Mouse (Mus musculus): ENCODE measurements around the gene Tpra1. TPM values are rescaled to one million over a fixed set of nuclear protein-coding genes. Genes with fewer than 3 reads are reported as not detected.

The Tpra1 gene
- polyA plus RNA-seq, 1 experiment: 156 TPM

GRCm38 (mm10) chr6:88879471-88879870 is 22.6 kb upstream of the Tpra1 start:
- H3K4me1 ChIP-seq (ENCODE audit: control insufficient read depth, insufficient read depth, insufficient read length, low read length): peaks cover 3% of the 10 kb centered on the region; the same call in 1 of the 2 replicates
- 64% methylated on average over 4 of the region's 4 CpGs for WGBS
- no peak overlapping the region for H3K27ac ChIP-seq (ENCODE audit: insufficient read depth, low read depth, low read length)
- peaks cover 10% of the 10 kb centered on the region for H3K36me3 ChIP-seq (ENCODE audit: control insufficient read depth, insufficient read depth, low read length)
- H3K27me3 ChIP-seq (ENCODE audit: control insufficient read depth, insufficient read depth, low read length): peaks cover 7% of the 10 kb centered on the region; the same call in 1 of the 2 replicates
- TF ChIP-seq CTCF (IDR thresholded peaks at IDR 0.05; ENCODE audit: extremely low read depth, insufficient read length, insufficient replicate concordance, low read depth, low read length) (no peak), POLR2A (IDR thresholded peaks at IDR 0.05; ENCODE audit: low read depth, low read length) (no peak)
- H3K4me3 ChIP-seq (ENCODE audit: low read depth, low read length): no peak overlapping the region

- H3K4me3 ChIP-seq (ENCODE audit: low read depth, low read length): no peak overlapping the region
- peaks cover 3% of the 10 kb centered on the region; the same call in 1 of the 2 replicates for H3K4me1 ChIP-seq (ENCODE audit: control insufficient read depth, insufficient read depth, insufficient read length, low read length)
- no peak overlapping the region for H3K27ac ChIP-seq (ENCODE audit: insufficient read depth, low read depth, low read length)
- H3K36me3 ChIP-seq (ENCODE audit: control insufficient read depth, insufficient read depth, low read length): peaks cover 20% of the 10 kb centered on the region
- TF ChIP-seq POLR2A (IDR thresholded peaks at IDR 0.05; ENCODE audit: low read depth, low read length): no peak
- no peak for TF ChIP-seq CTCF (IDR thresholded peaks at IDR 0.05; ENCODE audit: extremely low read depth, insufficient read length, insufficient replicate concordance, low read depth, low read length)
- H3K27me3 ChIP-seq (ENCODE audit: control insufficient read depth, insufficient read depth, low read length): no peaks in the 10 kb centered on the region
- WGBS: 83% methylated on average over 7 of the region's 7 CpGs
These were observed 20.7 kb upstream of the Tpra1 start for GRCm38 (mm10) chr6:88881334-88881733.

GRCm38 (mm10) chr6:88884195-88884594 is 17.9 kb upstream of the Tpra1 start:
- Histone ChIP-seq H3K36me3 (ENCODE audit: control insufficient read depth, insufficient read depth, low read length) (peaks cover 34% of the 10 kb centered on the region), H3K27me3 (ENCODE audit: control insufficient read depth, insufficient read depth, low read length) (no peaks in the 10 kb centered on the region), H3K4me3 (ENCODE audit: low read depth, low read length) (no peak overlapping the region), H3K27ac (ENCODE audit: insufficient read depth, low read depth, low read length) (no peak overlapping the region), H3K4me1 (ENCODE audit: control insufficient read depth, insufficient read depth, insufficient read length, low read length) (peaks cover 3% of the 10 kb centered on the region)
- TF ChIP-seq CTCF (IDR thresholded peaks at IDR 0.05; ENCODE audit: extremely low read depth, insufficient read length, insufficient replicate concordance, low read depth, low read length) (no peak), POLR2A (IDR thresholded peaks at IDR 0.05; ENCODE audit: low read depth, low read length) (no peak)
- WGBS: 64% methylated on average over 10 of the region's 10 CpGs

GRCm38 (mm10) chr6:88884690-88885089 is 17.4 kb upstream of the Tpra1 start:
- H3K36me3 ChIP-seq (ENCODE audit: control insufficient read depth, insufficient read depth, low read length): peaks cover 34% of the 10 kb centered on the region
- 94% methylated on average over 17 of the region's 17 CpGs for WGBS

GRCm38 (mm10) chr6:88885644-88886416 is 16.2 kb upstream of the Tpra1 start:
- H3K27me3 ChIP-seq (ENCODE audit: control insufficient read depth, insufficient read depth, low read length): no peaks in the 10 kb centered on the region
- H3K4me3 ChIP-seq (ENCODE audit: low read depth, low read length): no peak overlapping the region
- H3K27ac ChIP-seq (ENCODE audit: insufficient read depth, low read depth, low read length): no peak overlapping the region
- H3K36me3 ChIP-seq (ENCODE audit: control insufficient read depth, insufficient read depth, low read length): peaks cover 39% of the 10 kb centered on the region
- H3K4me1 ChIP-seq (ENCODE audit: control insufficient read depth, insufficient read depth, insufficient read length, low read length): peaks cover 3% of the 10 kb centered on the region
- 94% methylated on average over 12 of the region's 12 CpGs for WGBS
- no peak for TF ChIP-seq POLR2A (IDR thresholded peaks at IDR 0.05; ENCODE audit: low read depth, low read length)
- TF ChIP-seq CTCF (IDR thresholded peaks at IDR 0.05; ENCODE audit: extremely low read depth, insufficient read length, insufficient replicate concordance, low read depth, low read length): no peak

More at GRCm38 (mm10) chr6:88884690-88885089, 17.4 kb upstream of the Tpra1 start:
- Histone ChIP-seq H3K4me1 (ENCODE audit: control insufficient read depth, insufficient read depth, insufficient read length, low read length) (peaks cover 3% of the 10 kb centered on the region), H3K27ac (ENCODE audit: insufficient read depth, low read depth, low read length) (no peak overlapping the region), H3K27me3 (ENCODE audit: control insufficient read depth, insufficient read depth, low read length) (no peaks in the 10 kb centered on the region), H3K4me3 (ENCODE audit: low read depth, low read length) (no peak overlapping the region)
- TF ChIP-seq POLR2A (IDR thresholded peaks at IDR 0.05; ENCODE audit: low read depth, low read length) (no peak), CTCF (IDR thresholded peaks at IDR 0.05; ENCODE audit: extremely low read depth, insufficient read length, insufficient replicate concordance, low read depth, low read length) (no peak)

- H3K36me3 ChIP-seq (ENCODE audit: control insufficient read depth, insufficient read depth, low read length): peaks cover 44% of the 10 kb centered on the region
- H3K27me3 ChIP-seq (ENCODE audit: control insufficient read depth, insufficient read depth, low read length): no peaks in the 10 kb centered on the region
- 71% methylated on average over 2 of the region's 2 CpGs for WGBS
- TF ChIP-seq CTCF (IDR thresholded peaks at IDR 0.05; ENCODE audit: extremely low read depth, insufficient read length, insufficient replicate concordance, low read depth, low read length) (no peak), POLR2A (IDR thresholded peaks at IDR 0.05; ENCODE audit: low read depth, low read length) (no peak)
- no peak overlapping the region for H3K4me3 ChIP-seq (ENCODE audit: low read depth, low read length)
- no peak overlapping the region for H3K27ac ChIP-seq (ENCODE audit: insufficient read depth, low read depth, low read length)
- peaks cover 3% of the 10 kb centered on the region for H3K4me1 ChIP-seq (ENCODE audit: control insufficient read depth, insufficient read depth, insufficient read length, low read length)
These were observed 15.6 kb upstream of the Tpra1 start for GRCm38 (mm10) chr6:88886417-88886967.

GRCm38 (mm10) chr6:88889410-88890042 is 12.5 kb upstream of the Tpra1 start:
- Histone ChIP-seq H3K36me3 (ENCODE audit: control insufficient read depth, insufficient read depth, low read length) (peaks cover 37% of the 10 kb centered on the region), H3K27me3 (ENCODE audit: control insufficient read depth, insufficient read depth, low read length) (no peaks in the 10 kb centered on the region), H3K4me3 (ENCODE audit: low read depth, low read length) (no peak overlapping the region), H3K27ac (ENCODE audit: insufficient read depth, low read depth, low read length) (no peak overlapping the region), H3K4me1 (ENCODE audit: control insufficient read depth, insufficient read depth, insufficient read length, low read length) (peaks cover 1% of the 10 kb centered on the region)
- TF ChIP-seq POLR2A (IDR thresholded peaks at IDR 0.05; ENCODE audit: low read depth, low read length) (no peak), CTCF (IDR thresholded peaks at IDR 0.05; ENCODE audit: extremely low read depth, insufficient read length, insufficient replicate concordance, low read depth, low read length) (no peak)
- WGBS: 76% methylated on average over 13 of the region's 13 CpGs
